Mouse (Mus musculus) spleen, postnatal 14 days (tissue): ENCODE measurements around the gene Barhl1.

Experiments
- DNase-seq, 2 experiments: peaks; one replicate each; pipeline ENCODE4 v3.0.0; 2021 to 2022; ENCODE audit warnings: low spot score in 2 of 2

The Barhl1 gene

DNA sequence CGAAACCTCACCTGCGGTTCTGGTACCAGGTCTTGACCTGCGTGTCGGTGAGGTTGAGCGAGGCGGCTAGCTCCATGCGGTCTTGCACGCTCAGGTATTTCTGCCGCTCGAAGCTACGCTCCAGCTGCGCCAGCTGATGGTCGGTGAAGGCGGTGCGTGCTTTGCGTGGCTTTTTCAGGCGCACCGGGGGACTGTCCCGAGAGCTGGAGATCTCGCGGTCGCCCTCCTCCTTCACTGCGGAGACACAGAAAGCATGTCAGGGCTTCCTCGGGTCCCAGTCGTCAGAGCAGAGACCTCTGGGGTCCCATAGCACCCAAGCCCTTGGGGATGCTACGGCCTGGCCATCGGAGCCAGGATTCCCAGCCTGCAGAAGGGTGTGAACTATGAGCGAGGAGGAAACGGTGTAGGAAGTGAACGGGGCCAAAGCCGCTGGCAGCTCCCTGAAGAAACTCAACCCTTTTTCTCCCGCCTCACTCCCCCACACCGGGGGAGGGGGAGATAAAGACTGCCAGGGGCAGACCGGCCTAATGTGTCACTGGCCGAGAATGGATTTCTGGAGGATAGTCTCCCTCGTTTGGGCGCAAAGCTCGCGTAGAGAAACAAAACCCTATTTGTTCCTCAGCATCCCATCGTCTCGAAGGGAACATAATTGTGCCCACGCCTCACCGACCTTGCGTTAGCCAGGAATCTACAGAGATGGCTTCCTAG is 5.0 kb downstream of the Barhl1 start:
- DNase-seq: no peak

DNA sequence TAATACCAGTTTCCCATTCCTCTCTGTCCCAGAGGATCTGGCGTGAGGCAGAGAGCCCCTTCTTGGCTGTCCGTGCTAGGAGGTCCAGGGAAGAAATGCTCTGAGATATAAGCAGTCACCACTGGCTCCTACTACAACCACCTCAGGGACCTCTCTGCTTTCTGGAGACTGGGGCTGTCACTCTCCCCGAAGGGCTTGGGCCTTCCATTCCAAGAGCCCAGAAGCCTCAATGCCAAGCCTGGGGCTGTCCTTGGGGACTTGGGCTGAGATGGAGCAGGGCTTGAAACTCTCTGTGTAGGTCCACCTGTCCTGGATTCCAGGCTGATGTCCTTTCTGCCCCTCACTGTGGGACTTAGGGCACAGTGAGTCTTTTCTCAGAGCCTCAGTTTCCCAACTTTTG is 5.6 kb downstream of the Barhl1 start:
- DNase-seq: no peak

- DNase-seq: no peak
Measured at GRCm38 (mm10) chr2:28909818-28910710, 6.4 kb downstream of the Barhl1 start.

DNA sequence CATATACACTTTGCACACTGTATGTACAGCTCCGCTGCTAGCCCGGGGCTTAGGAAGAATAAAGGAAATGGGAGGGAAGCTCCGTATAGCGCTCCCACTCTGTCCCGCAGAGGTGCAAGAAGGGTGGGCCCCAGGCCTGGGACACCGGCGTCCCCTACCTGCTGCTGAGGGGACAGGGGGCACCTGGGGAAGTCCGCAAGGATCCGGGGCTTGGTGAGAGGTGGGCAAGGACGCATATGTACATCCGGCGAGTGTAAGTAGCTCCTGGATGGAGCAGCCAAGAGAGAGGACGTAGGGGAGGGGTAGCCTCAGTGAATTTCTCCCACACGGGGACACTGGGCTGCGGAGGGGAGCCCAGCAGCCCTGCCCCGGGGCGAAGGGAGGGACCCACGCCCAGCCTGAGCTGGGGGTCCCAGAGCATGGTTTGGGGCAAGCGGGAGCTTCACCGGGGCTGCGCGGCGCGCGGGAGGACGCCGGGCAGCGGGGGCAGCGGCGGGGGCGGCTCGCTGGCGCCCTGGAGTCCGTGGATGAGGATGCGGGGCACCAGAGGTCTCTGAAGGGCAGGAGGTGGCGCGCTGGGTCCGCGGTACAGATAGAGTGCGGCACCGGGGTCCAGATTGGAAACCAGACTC is 7.2 kb downstream of the Barhl1 start:
- no peak for DNase-seq

- no peak for DNase-seq
Measured at GRCm38 (mm10) chr2:28908389-28909153, 7.9 kb downstream of the Barhl1 start.

DNA sequence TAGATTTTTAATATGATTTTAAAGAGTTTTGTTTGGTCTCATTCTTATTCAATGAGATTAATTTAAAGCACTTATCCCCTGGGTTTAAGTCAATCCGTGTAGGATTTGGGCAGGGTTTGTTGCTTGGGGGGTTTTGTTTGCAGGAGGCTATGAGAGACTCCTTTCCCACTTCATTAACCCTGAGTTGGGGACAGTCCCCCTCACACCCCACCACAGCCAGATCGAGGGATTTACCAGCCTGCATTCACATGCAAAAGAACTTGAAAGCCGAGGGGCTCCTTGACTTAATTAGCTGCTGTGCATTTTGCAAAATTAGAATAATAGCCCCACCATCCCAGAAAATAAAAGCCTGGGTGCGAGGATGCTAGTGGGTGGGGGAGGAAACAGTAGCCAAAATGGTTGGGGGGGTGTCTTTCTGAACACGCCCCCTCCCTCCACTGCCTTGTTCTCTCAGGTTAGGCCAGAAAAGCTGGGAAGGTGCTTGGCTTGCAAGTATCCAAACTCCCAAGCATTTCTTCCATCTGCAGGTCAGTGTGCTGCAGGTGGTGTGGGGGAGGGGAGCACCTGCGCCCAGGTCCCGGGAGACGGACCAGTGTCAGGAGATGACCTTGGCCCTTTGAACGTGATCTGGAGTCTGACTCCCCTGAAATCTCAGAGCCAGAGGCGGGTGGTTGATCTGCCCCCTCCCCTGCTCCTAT is 8.6 kb downstream of the Barhl1 start:
- DNase-seq: no peak

GRCm38 (mm10) chr2:28905561-28905960 is 10.9 kb downstream of the Barhl1 start:
- no peak for DNase-seq

GRCm38 (mm10) chr2:28904786-28905185 is 11.7 kb downstream of the Barhl1 start:
- no peak for DNase-seq

DNA sequence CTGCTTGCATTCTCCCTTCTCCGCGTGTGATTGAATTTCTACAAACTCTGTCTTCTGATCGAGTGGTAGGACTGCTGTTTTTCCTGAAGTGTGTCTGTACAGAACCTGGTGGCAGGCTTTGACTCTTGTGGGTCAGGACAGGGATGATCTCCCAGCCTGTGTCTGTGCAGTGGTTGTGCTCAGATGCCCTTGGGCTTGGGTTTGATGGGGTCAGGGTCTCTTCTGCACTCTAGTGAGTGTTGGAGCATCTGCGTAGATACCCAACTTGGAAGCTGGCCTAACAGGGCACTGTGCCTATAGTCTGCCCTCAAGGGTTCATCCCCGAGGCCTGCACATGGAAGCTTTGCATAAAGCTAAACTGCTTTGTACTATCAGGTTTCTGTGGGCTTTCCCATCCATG is 12.6 kb downstream of the Barhl1 start:
- no peak for DNase-seq

DNA sequence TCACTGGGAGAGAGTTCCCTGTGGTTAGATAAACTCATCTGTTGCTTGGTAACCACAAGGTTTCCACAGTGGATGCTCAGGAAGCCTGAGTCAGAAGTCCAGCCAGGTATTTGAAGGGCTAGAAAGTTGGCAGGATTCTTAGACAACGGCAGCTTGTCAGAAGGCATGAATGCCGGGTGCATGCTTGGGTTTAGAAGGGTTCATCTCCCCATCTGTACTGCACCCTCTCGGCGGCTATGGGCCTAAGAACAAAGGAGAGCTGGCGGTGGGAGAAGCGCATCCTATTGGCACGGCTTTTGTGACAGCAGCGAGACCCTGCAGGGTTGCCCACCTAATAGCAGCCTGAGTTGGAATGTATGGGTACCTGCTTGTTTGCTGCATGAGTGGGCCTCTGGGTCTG is 14.2 kb downstream of the Barhl1 start:
- no peak for DNase-seq

GRCm38 (mm10) chr2:28897340-28897899 is 19.0 kb downstream of the Barhl1 start:
- no peak for DNase-seq

GRCm38 (mm10) chr2:28895876-28896275 is 20.6 kb downstream of the Barhl1 start:
- DNase-seq: no peak

- no peak for DNase-seq
Measured at GRCm38 (mm10) chr2:28893526-28893925, 22.9 kb downstream of the Barhl1 start.

DNA sequence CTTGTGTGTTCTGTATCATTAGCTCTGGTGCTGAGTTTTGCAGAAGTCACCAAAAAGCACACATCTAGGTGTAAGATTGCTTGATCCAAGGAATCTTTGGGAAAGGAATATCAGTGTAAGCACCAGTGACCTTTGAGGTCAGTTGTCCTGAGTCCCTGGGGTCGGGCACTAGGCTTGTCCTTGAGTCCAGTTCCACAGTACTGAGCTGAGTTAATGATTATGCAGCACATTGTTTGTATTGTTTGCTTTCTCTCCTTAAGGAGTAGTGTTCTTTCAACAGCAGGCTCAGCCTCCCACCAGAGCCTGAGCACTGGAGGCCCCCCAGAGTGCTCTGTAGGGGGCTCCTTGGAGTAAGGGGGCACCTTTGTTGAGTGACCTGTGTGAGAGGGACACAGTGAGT is 23.7 kb downstream of the Barhl1 start:
- no peak for DNase-seq

DNA sequence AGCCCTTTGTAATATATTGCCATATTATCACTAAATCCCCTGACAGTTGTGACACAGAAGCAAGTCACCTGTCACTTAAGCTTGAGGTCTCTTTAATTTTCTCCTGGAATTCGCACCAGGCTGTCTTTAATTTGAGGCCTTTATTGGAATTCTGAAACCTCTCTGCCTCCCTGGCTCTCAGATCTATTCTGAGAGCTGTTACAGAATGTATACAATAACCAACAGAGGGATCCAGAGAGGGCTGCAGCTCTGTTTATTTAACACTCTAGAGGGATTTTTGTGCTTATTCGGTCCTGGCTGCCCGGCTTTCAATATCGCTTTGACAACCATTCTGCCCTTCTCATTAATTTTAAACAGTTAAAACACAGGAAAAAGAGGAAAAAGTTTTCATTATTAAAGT is 31.6 kb downstream of the Barhl1 start:
- DNase-seq: no peak

GRCm38 (mm10) chr2:28882826-28883485 is 33.5 kb downstream of the Barhl1 start:
- DNase-seq: no peak

- no peak for DNase-seq
Measured at GRCm38 (mm10) chr2:28882047-28882446, 34.4 kb downstream of the Barhl1 start.

GRCm38 (mm10) chr2:28881275-28881674 is 35.2 kb downstream of the Barhl1 start:
- DNase-seq: no peak

DNA sequence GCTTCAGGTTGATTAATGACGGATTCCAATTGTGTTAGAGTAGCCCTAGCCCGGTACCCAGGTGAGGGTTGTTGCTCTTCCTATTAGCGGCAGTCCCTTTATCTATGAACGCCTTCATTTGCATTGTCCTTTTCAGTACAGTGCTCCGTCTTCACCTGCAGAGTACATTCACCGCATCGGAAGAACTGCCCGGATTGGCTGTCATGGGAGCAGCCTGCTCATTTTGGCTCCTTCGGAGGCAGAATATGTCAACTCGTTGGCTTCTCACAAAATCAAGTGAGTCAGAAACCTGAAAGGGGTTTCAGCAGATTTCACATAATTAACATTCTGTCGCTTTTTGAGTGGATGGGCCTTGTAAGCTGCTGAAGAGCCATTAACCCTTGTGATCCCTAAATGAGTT is 40.9 kb downstream of the Barhl1 start:
- no peak for DNase-seq

- DNase-seq: no peak
Measured at GRCm38 (mm10) chr2:28867495-28867894, 49.0 kb downstream of the Barhl1 start.
